Mouse (Mus musculus) MN1 (cell line): ENCODE data around the gene Lrig1.

Experiments
- DNase-seq: peaks from one replicate; pipeline ENCODE4 v3.0.0-alpha.2; 2016; ENCODE audit warnings: low spot score

Gene Lrig1

DNA sequence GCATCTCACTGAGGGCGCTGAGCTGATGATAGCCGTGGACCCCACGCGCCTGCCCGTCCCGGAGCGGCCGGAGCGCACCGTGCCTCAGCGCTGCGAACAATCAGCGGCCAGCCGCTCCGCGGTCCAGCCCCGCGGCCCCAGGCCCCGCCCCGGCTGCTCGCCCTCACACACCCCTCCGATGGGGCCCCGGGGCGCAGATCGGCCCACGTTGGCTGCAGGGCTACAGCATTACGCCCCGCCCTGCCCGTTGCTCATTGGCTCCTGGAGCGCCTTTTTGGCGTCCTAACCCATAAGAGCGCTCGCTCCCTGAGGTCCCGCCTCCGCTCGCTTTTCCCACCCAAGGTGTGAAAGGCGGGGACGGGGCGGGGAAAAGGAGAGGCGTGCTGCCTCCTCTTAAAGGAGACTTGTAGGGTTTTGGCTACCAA, at the start of gene Lrig1:
TSS of gene Lrig1 (minus strand) at position 92 of the 425 bp plus-strand sequence.
- peak; percentile 99 for DNase-seq

GRCm38 (mm10) chr6:94749626-94750025, 49.7 kb upstream of the Lrig1 start:
- no peak for DNase-seq

- no peak for DNase-seq
Measured at GRCm38 (mm10) chr6:94748361-94748760, 48.4 kb upstream of the Lrig1 start.

DNA sequence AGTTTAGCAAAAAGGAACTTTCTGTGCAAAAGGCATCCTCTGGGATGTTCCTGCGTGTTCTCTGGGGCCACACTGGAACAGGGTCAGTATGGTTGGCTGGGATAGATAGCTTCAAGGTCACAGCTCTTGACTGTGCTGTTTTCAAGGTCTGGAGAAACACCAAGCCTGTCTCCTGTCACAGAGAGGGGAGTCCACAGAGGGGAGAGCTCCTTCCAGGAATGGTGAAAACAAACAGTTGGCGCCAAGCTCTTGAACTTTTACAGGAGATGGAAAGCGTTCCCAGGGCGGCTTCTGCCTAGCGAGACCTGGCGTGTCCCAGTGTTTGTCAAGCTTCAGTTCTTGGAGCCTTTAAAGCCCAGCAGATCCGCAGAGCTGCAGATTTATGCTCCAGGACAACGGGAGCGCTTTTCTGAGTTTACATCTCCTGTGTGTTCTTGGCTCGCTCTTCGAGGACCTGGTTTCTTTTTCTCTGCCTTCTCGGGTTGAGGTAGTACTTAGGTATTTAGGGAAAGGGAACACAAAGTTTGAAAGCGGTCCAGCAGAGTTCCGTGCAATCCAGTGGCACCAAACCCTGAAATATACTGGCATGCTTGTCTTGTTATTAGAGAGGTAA, 40.3 kb upstream of the Lrig1 start:
- DNase-seq: no peak

GRCm38 (mm10) chr6:94738647-94739046, 38.7 kb upstream of the Lrig1 start:
- no peak for DNase-seq

- DNase-seq: no peak
Measured at GRCm38 (mm10) chr6:94733878-94734277, 33.9 kb upstream of the Lrig1 start.

DNA sequence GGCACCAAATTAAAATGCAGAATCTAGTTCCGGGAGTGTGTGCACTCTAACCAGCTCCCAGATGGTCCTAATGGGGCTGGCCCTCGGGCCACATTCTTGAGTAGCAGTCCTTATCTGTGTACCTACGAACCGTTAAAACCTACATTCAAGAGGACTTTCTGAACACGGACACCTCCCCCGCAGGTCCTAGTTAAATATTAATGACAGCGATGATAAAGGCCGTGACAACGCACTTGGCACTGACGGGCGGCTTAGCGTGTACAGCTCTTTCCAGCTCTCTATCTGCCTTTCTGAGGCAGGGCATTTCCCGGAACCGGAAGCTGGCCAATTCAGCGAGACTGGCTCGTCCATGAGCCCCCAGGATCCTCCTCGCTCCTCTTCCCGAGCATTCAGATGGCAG, 29.9 kb upstream of the Lrig1 start:
- no peak for DNase-seq

- DNase-seq: no peak
Measured at GRCm38 (mm10) chr6:94729132-94729531, 29.2 kb upstream of the Lrig1 start.

DNA sequence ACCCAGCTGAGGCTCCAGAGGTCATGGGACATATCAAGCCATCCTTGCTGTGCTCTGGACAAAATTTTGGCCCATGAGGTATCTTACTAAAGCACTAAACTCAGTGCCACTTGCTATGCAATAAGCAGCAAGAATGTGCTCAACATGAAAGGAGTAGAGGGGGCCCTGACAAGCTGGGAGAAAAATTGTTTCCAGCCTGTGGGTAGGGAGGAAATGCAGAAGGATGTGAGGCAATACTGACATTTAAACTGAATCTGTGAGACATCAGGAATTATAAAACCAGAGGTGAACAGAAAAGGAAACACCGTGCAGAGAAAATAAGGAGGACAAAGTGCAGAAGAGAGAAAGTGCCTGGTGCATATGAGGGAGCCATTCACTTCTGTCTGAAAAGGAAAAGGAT, 24.7 kb upstream of the Lrig1 start:
- DNase-seq: no peak

GRCm38 (mm10) chr6:94718607-94719346, 18.8 kb upstream of the Lrig1 start:
- no peak for DNase-seq

DNA sequence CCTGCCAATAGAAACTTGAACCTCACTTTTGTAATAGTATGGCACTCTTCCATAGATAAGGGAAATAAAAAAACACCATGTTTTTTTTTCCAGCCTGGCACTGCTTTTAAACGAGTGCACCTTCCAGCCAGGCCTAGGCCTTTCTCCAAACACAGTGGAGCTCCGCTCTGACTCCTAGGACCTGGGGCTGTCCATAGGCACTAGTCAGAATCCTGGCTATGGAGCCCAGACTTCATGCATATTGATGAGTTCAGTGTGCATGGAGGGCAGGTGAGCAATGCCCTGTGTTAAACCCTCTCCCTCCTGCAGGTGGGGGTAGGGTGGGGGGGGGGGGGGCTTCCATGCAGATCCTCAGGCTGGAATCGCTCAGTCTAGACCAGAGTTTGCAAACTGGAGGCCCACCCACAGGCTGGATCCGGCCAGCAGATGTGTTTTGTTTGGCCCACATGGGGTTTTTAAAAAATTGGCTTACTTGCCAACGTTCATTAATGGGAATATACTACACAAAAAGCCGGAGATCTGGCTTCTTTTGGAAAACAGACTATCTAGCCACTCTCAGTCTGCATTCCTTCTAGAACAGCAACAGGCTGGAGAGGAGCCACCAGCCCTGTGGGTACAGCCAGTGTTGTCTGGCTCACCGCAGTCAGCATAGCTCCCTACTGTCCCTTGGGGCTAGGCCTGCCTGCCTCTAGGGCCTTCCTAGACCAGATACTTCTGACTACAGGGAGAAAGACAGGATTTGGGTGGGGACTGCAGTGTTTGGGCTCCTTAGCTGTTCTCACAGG, 17.9 kb upstream of the Lrig1 start:
- DNase-seq: peak; percentile 52

DNA sequence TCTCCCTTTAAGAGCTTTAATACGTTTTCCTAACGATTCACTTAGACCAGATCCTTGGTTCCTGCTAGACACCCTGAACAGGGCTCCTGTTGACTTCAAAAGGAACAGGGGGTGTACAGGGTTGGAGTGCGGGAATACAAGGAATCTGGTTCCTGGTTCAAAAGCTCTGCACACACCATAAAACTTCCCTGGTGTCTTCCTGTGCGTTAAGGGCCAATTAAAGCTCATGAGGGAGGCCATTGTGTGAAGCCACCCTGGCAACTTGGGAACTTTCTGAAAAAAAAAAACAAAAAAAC, 15.6 kb upstream of the Lrig1 start:
- DNase-seq: no peak

DNA sequence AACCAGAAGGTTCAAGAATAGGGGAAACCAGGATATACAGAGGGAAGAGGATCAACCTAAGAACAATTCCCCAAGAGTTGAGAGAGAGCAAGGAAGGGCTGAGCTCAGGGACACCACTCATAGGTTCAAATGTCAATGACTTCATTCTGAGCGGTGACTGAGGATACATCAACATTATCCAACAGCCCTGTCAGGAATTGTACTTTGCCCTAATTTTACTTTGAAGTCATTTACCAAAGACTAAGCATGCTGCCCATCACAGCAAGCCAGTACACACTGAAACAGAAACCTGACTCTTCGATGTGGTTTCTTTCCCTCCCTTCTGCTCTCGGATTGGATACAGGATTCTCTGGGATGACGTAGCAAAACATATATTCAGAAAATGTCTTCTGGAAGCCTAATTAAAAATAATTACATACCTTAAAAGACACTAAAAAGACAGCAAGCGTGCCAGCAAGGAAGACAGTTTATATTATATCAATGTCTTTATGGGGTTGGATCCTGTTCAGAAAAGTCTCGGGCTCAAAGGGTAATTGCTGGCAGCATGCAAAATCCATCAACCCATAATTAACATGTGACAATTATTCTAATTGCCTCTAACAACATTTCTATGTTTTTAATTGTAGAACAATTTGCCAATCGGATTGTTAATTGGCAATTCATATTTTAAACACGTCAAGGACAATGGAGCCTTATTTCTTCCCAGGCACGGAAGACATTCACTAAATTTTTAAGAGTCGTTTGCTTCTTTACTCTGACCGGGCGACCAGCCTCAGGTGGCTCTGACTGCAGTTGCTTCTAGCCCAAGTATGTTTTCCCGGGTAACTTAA, 15.1 kb upstream of the Lrig1 start:
- peak; percentile 19 for DNase-seq

GRCm38 (mm10) chr6:94709832-94710231, 9.9 kb upstream of the Lrig1 start:
- DNase-seq: no peak

- no peak for DNase-seq
Measured at GRCm38 (mm10) chr6:94709150-94709549, 9.2 kb upstream of the Lrig1 start.

- DNase-seq: no peak
Measured at GRCm38 (mm10) chr6:94707254-94707653, 7.3 kb upstream of the Lrig1 start.

GRCm38 (mm10) chr6:94705931-94706330, 6.0 kb upstream of the Lrig1 start:
- no peak for DNase-seq

- no peak for DNase-seq
Measured at GRCm38 (mm10) chr6:94702993-94703392, 3.0 kb upstream of the Lrig1 start.

DNA sequence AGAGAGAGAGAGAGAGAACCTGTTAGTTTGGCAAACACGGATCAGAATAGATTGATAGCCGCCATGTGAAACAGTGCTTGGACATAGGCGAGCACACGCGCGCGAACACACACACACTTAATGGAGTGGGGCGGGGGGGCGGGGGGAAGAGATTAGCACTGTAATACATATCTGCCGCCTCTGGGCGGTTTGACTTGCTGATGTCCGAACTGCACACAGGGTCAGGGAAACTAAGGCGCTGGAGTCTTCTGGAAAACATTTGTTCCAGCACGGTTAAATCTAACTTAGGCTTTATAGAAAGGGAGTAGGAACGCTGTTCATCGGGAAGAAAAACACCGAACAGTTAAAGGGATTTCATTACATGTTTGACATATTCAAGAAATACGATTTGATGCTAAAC, 1.1 kb upstream of the Lrig1 start:
- DNase-seq: peak; percentile 73

- peak; percentile 65 for DNase-seq
Measured at GRCm38 (mm10) chr6:94700612-94701011, 654 bp upstream of the Lrig1 start.

GRCm38 (mm10) chr6:94699173-94699987, 578 bp downstream of the Lrig1 start:
- DNase-seq: peak; percentile 52
